Mouse (Mus musculus): ENCODE measurements around the gene Zbtb4. TPM values are rescaled to one million over a fixed set of nuclear protein-coding genes. Genes with fewer than 3 reads are reported as not detected.

Zbtb4 gene
- polyA plus RNA-seq, 1 experiment from 2014 or later, result 1.1 TPM

- Histone ChIP-seq H3K4me1 (ENCODE audit: control insufficient read depth, insufficient read depth, low read length) (peaks cover 22% of the 10 kb centered on the region), H3K27me3 (ENCODE audit: control insufficient read depth, insufficient read depth, low read length) (peaks cover 43% of the 10 kb centered on the region), H3K36me3 (replicated peaks; ENCODE audit: control insufficient read depth, insufficient read depth, low read depth, low read length) (no peaks in the 10 kb centered on the region), H3K27ac (replicated peaks; ENCODE audit: low read depth, low read length) (no peak overlapping the region), H3K4me3 (ENCODE audit: low read depth, low read length) (peak overlapping the region; percentile 34), H3K4me2 (ENCODE audit: low read depth, low read length) (peak overlapping the region; percentile 94), H3K9me3 (replicated peaks; ENCODE audit: control insufficient read depth, low read length) (no peaks in the 10 kb centered on the region; the same call in 1 of the 2 replicates), H3K9ac (replicated peaks; ENCODE audit: low read length) (peak overlapping the region; percentile 22)
- DNase-seq (ENCODE audit: low spot score) (peak; percentile 83), ATAC-seq (replicated peaks; ENCODE audit: insufficient number of reproducible peaks, low FRiP score, low TSS enrichment, low read depth) (peak; percentile 19; the same call in 1 of the 2 replicates)
- 1% methylated on average over 60 of the region's 60 CpGs for WGBS
These were observed 38.3 kb downstream of the Zbtb4 start for GRCm38 (mm10) chr11:69803786-69804651.

- H3K27me3 ChIP-seq (ENCODE audit: control insufficient read depth, insufficient read depth, low read length), result peaks cover 38% of the 10 kb centered on the region
These were observed 38.9 kb downstream of the Zbtb4 start for GRCm38 (mm10) chr11:69804652-69804940.

GRCm38 (mm10) chr11:69804972-69805909 lies 39.5 kb downstream of the Zbtb4 start, which contains the start of gene Tmem102:
Gene Tmem102 (minus strand): TSS chr11:69805624.
- no peak for ATAC-seq (replicated peaks; ENCODE audit: insufficient number of reproducible peaks, low FRiP score, low TSS enrichment, low read depth)
- H3K4me2 ChIP-seq (ENCODE audit: low read depth, low read length), result peak within 1 kb of the TSS; percentile 94
- H3K9ac ChIP-seq (replicated peaks; ENCODE audit: low read length), result no peak within 1 kb of the TSS
- no peak within 1 kb of the TSS for H3K4me3 ChIP-seq (ENCODE audit: low read depth, low read length)
- H3K9me3 ChIP-seq (replicated peaks; ENCODE audit: control insufficient read depth, low read length), result no peaks in the 10 kb centered on the region; the same call in 1 of the 2 replicates
- H3K4me1 ChIP-seq (ENCODE audit: control insufficient read depth, insufficient read depth, low read length), result peaks cover 15% of the 10 kb centered on the region
- DNase-seq (ENCODE audit: low spot score), result no peak
- H3K36me3 ChIP-seq (replicated peaks; ENCODE audit: control insufficient read depth, insufficient read depth, low read depth, low read length), result no peaks in the 10 kb centered on the region
- no peak within 1 kb of the TSS for H3K27ac ChIP-seq (replicated peaks; ENCODE audit: low read depth, low read length)
- peaks cover 38% of the 10 kb centered on the region for H3K27me3 ChIP-seq (ENCODE audit: control insufficient read depth, insufficient read depth, low read length)
- WGBS, result 5% methylated on average over 29 of the region's 29 CpGs

More at GRCm38 (mm10) chr11:69804652-69804940, 38.9 kb downstream of the Zbtb4 start:
- Histone ChIP-seq H3K4me1 (ENCODE audit: control insufficient read depth, insufficient read depth, low read length) (peaks cover 19% of the 10 kb centered on the region), H3K9ac (replicated peaks; ENCODE audit: low read length) (no peak overlapping the region), H3K4me2 (ENCODE audit: low read depth, low read length) (peak overlapping the region; percentile 94; the same call in 1 of the 2 replicates), H3K36me3 (replicated peaks; ENCODE audit: control insufficient read depth, insufficient read depth, low read depth, low read length) (no peaks in the 10 kb centered on the region), H3K9me3 (replicated peaks; ENCODE audit: control insufficient read depth, low read length) (no peaks in the 10 kb centered on the region; the same call in 1 of the 2 replicates), H3K27ac (replicated peaks; ENCODE audit: low read depth, low read length) (no peak overlapping the region), H3K4me3 (ENCODE audit: low read depth, low read length) (no peak overlapping the region)
- 6% methylated on average over 12 of the region's 12 CpGs for WGBS
- ATAC-seq (replicated peaks; ENCODE audit: insufficient number of reproducible peaks, low FRiP score, low TSS enrichment, low read depth) (no peak), DNase-seq (ENCODE audit: low spot score) (no peak)

- Histone ChIP-seq H3K4me1 (ENCODE audit: control insufficient read depth, insufficient read depth, low read length) (peaks cover 15% of the 10 kb centered on the region), H3K9ac (replicated peaks; ENCODE audit: low read length) (no peak overlapping the region), H3K36me3 (replicated peaks; ENCODE audit: control insufficient read depth, insufficient read depth, low read depth, low read length) (no peaks in the 10 kb centered on the region), H3K27ac (replicated peaks; ENCODE audit: low read depth, low read length) (no peak overlapping the region), H3K4me2 (ENCODE audit: low read depth, low read length) (no peak overlapping the region), H3K27me3 (ENCODE audit: control insufficient read depth, insufficient read depth, low read length) (peaks cover 36% of the 10 kb centered on the region), H3K9me3 (replicated peaks; ENCODE audit: control insufficient read depth, low read length) (no peaks in the 10 kb centered on the region; the same call in 1 of the 2 replicates), H3K4me3 (ENCODE audit: low read depth, low read length) (no peak overlapping the region)
- 77% methylated on average over 4 of the region's 4 CpGs for WGBS
- DNase-seq (ENCODE audit: low spot score) (no peak), ATAC-seq (replicated peaks; ENCODE audit: insufficient number of reproducible peaks, low FRiP score, low TSS enrichment, low read depth) (no peak)
These were observed 40.7 kb downstream of the Zbtb4 start for GRCm38 (mm10) chr11:69806378-69806777.

- Histone ChIP-seq H3K27ac (replicated peaks; ENCODE audit: low read depth, low read length) (no peak overlapping the region), H3K4me2 (ENCODE audit: low read depth, low read length) (no peak overlapping the region), H3K4me3 (ENCODE audit: low read depth, low read length) (no peak overlapping the region), H3K36me3 (replicated peaks; ENCODE audit: control insufficient read depth, insufficient read depth, low read depth, low read length) (no peaks in the 10 kb centered on the region), H3K9ac (replicated peaks; ENCODE audit: low read length) (no peak overlapping the region), H3K9me3 (replicated peaks; ENCODE audit: control insufficient read depth, low read length) (no peaks in the 10 kb centered on the region; the same call in 1 of the 2 replicates), H3K27me3 (ENCODE audit: control insufficient read depth, insufficient read depth, low read length) (peaks cover 24% of the 10 kb centered on the region), H3K4me1 (ENCODE audit: control insufficient read depth, insufficient read depth, low read length) (peaks cover 10% of the 10 kb centered on the region)
- WGBS, result 76% methylated on average over 2 of the region's 2 CpGs
- DNase-seq (ENCODE audit: low spot score) (no peak), ATAC-seq (replicated peaks; ENCODE audit: insufficient number of reproducible peaks, low FRiP score, low TSS enrichment, low read depth) (no peak)
These were observed 41.9 kb downstream of the Zbtb4 start for GRCm38 (mm10) chr11:69807641-69808040.

- H3K4me3 ChIP-seq (ENCODE audit: low read depth, low read length), result no peak overlapping the region
- H3K36me3 ChIP-seq (replicated peaks; ENCODE audit: control insufficient read depth, insufficient read depth, low read depth, low read length), result no peaks in the 10 kb centered on the region
- ATAC-seq (replicated peaks; ENCODE audit: insufficient number of reproducible peaks, low FRiP score, low TSS enrichment, low read depth) (no peak), DNase-seq (ENCODE audit: low spot score) (no peak)
- H3K4me2 ChIP-seq (ENCODE audit: low read depth, low read length), result no peak overlapping the region
- no peak overlapping the region for H3K27ac ChIP-seq (replicated peaks; ENCODE audit: low read depth, low read length)
- no peaks in the 10 kb centered on the region; the same call in 1 of the 2 replicates for H3K9me3 ChIP-seq (replicated peaks; ENCODE audit: control insufficient read depth, low read length)
- H3K27me3 ChIP-seq (ENCODE audit: control insufficient read depth, insufficient read depth, low read length), result 0 out of 2 replicates have a peak, but pooled peaks cover 3% of the 10 kb centered on the region
- no peak overlapping the region for H3K9ac ChIP-seq (replicated peaks; ENCODE audit: low read length)
- no peaks in the 10 kb centered on the region for H3K4me1 ChIP-seq (ENCODE audit: control insufficient read depth, insufficient read depth, low read length)
These were observed 44.6 kb downstream of the Zbtb4 start for GRCm38 (mm10) chr11:69810280-69810679.

- WGBS, result 61% methylated on average over 10 of the region's 10 CpGs
- ATAC-seq (replicated peaks; ENCODE audit: insufficient number of reproducible peaks, low FRiP score, low TSS enrichment, low read depth), result no peak
- Histone ChIP-seq H3K4me3 (ENCODE audit: low read depth, low read length) (no peak within 1 kb of the TSS), H3K9me3 (replicated peaks; ENCODE audit: control insufficient read depth, low read length) (peaks cover 3% of the 10 kb centered on the region; the same call in 1 of the 2 replicates), H3K4me1 (ENCODE audit: control insufficient read depth, insufficient read depth, low read length) (no peaks in the 10 kb centered on the region), H3K27me3 (ENCODE audit: control insufficient read depth, insufficient read depth, low read length) (no peaks in the 10 kb centered on the region), H3K27ac (replicated peaks; ENCODE audit: low read depth, low read length) (no peak within 1 kb of the TSS), H3K9ac (replicated peaks; ENCODE audit: low read length) (no peak within 1 kb of the TSS), H3K36me3 (replicated peaks; ENCODE audit: control insufficient read depth, insufficient read depth, low read depth, low read length) (no peaks in the 10 kb centered on the region), H3K4me2 (ENCODE audit: low read depth, low read length) (no peak within 1 kb of the TSS)
- DNase-seq (ENCODE audit: low spot score), result no peak
These were observed 49.4 kb downstream of the Zbtb4 start, which contains the start of gene Gm39566 for GRCm38 (mm10) chr11:69815155-69815554. Gene Gm39566 (minus strand): TSS chr11:69815298.
